Mouse (Mus musculus) small intestine, adult 2 months (tissue): ENCODE data around the gene Snapc3.

ENCODE experiments used
- CTCF ChIP-seq: fragments of 200-500 bp; IDR thresholded peaks from 2 replicates; pipeline ENCODE4 v1.5.1; 2012; ENCODE audit warnings: low read depth, mild to moderate bottlenecking, control low read depth, inconsistent platforms, low read length, moderate library complexity, mixed read lengths; ENCODE audit not compliant: insufficient replicate concordance, insufficient read length; ENCODE audit errors: extremely low read depth
- POLR2A ChIP-seq: fragments of 200-500 bp; IDR thresholded peaks from 2 replicates; pipeline ENCODE4 v1.6.1; 2012; ENCODE audit warnings: low read depth, mild to moderate bottlenecking, control low read depth, inconsistent platforms, low read length, moderate library complexity

GRCm38 (mm10) chr4:83514976-83515669 is 97.6 kb downstream of the Snapc3 start:
- no peak for TF ChIP-seq POLR2A
- no peak for TF ChIP-seq CTCF
